Mouse (Mus musculus) forebrain, embryonic 11.5 days (tissue): ENCODE measurements around the gene Nmnat3. TPM values are rescaled to one million over a fixed set of nuclear protein-coding genes. Genes with fewer than 3 reads are reported as not detected.

Experiments used
- ATAC-seq: fragments of 200-750 bp; cut with Nextera tagmentation; replicated peaks from 2 replicates; pipeline ENCODE4 v1.8.0; 2017; ENCODE audit warnings: moderate TSS enrichment; ENCODE audit not compliant: low FRiP score
- DNase-seq: peaks from one replicate; pipeline ENCODE4 v3.0.0-alpha.2; 2017; ENCODE audit warnings: low spot score
- H3K27ac ChIP-seq: fragments of 300-500 bp; sonication (generic); 2 replicates; pipeline ENCODE4 v1.5.1; 2014; ENCODE audit warnings: low read depth, low read length
- H3K27me3 ChIP-seq: fragments of 300-500 bp; sonication (generic); 2 replicates; pipeline ENCODE4 v1.6.1; 2014; ENCODE audit warnings: mild to moderate bottlenecking, low read length, mixed read lengths; ENCODE audit not compliant: control insufficient read depth, insufficient read depth
- H3K36me3 ChIP-seq: fragments of 300-500 bp; sonication (generic); 2 replicates; pipeline ENCODE4 v1.6.1; 2014; ENCODE audit warnings: mild to moderate bottlenecking, low read length, moderate library complexity, mixed read lengths; ENCODE audit not compliant: control insufficient read depth, insufficient read depth
- H3K4me1 ChIP-seq: fragments of 300-500 bp; sonication (generic); replicated peaks from 2 replicates; pipeline ENCODE4 v1.6.1; 2014; ENCODE audit warnings: low read length, mixed read lengths; ENCODE audit not compliant: control insufficient read depth, insufficient read depth
- H3K4me2 ChIP-seq: fragments of 300-500 bp; sonication (generic); 2 replicates; pipeline ENCODE4 v1.6.1; 2014; ENCODE audit warnings: low read depth, mild to moderate bottlenecking, low read length, moderate library complexity, mixed read lengths; ENCODE audit not compliant: severe bottlenecking
- H3K4me3 ChIP-seq: fragments of 300-500 bp; sonication (generic); 2 replicates; pipeline ENCODE4 v1.5.1; 2014; ENCODE audit warnings: low read depth, low read length
- H3K9ac ChIP-seq: fragments of 300-500 bp; sonication (generic); 2 replicates; pipeline ENCODE4 v1.6.1; 2014; ENCODE audit warnings: low read length
- H3K9me3 ChIP-seq: fragments of 300-500 bp; sonication (generic); 2 replicates; pipeline ENCODE4 v1.6.1; 2016; ENCODE audit warnings: low read length, mixed read lengths; ENCODE audit not compliant: control insufficient read depth
- WGBS: fragments of 180-500 bp; shearing (Covaris S2); extraction: QIAGEN DNeasy Blood & Tissue Kit; methylation state at CpG from one replicate; pipeline ENCODE4 v1.1.7; 2014; 5-methylcytosine and 5-hydroxymethylcytosine counted together
- polyA plus RNA-seq: library from polyadenylated mRNA; unstranded; fragments of >200 nt; fragmentation: Nextera tagmentation; extraction: Ambion mirVana; gene quantifications from 2 replicates; pipeline ENCODE4 v1.2.1, GENCODE M21; 2014

Nmnat3 gene
- polyA plus RNA-seq, 1 experiment from 2014 or later = 3.7 TPM

DNA sequence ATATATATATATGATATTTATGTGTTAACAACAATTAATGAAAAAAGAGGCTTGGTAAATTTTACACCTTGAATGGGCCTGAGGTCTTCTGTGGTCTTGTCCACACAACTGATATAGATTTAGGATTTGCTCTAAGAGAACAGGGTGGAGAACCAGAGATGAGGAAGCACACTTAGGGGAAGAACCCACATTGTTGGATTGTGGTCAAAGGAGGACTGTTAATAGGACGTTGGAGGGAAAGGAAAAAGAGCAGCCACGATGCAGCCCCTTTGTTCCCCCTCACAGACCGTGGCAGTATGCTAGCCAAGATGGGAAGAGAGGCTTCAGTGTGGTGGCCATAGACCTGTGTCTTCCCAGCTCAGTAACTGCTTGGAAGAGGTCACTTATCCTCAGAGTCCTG lies 11.5 kb downstream of the Nmnat3 start:
- 68% methylated on average over 3 of the region's 3 CpGs for WGBS
- no peak overlapping the region for H3K9ac ChIP-seq
- no peak for DNase-seq

DNA sequence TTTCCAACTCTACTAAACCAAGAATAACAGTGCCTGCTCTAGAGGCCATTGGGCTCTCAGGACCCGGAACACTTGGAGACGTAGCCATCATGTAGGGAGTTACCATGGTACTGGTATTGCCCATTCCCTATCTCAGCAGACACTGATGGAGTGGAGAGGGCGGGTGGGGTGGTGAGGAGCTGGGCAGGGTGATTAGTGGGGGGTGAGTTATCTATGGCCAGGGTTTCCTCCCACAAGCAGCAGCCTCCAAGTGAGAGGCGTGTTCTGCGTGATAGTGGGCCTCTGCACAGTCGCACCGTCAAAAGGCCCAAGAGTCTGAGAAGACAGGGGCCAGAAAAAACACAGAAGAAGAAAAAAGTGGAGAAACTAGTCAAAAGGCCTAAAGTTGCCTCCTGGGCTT lies 12.0 kb downstream of the Nmnat3 start:
- WGBS = 93% methylated on average over 7 of the region's 7 CpGs
- no peak overlapping the region for H3K9ac ChIP-seq
- H3K27ac ChIP-seq = no peak overlapping the region
- no peak for ATAC-seq
- no peaks in the 10 kb centered on the region for H3K36me3 ChIP-seq
- no peak overlapping the region for H3K4me3 ChIP-seq
- H3K4me1 ChIP-seq = no peaks in the 10 kb centered on the region
- no peak overlapping the region for H3K4me2 ChIP-seq
- no peak for DNase-seq
- no peaks in the 10 kb centered on the region for H3K9me3 ChIP-seq
- no peaks in the 10 kb centered on the region for H3K27me3 ChIP-seq

More for the DNA sequence above, 11.5 kb downstream of the Nmnat3 start:
- H3K36me3 ChIP-seq = no peaks in the 10 kb centered on the region
- H3K4me3 ChIP-seq = no peak overlapping the region
- no peak overlapping the region for H3K4me2 ChIP-seq
- H3K27me3 ChIP-seq = no peaks in the 10 kb centered on the region
- no peaks in the 10 kb centered on the region for H3K9me3 ChIP-seq
- no peak overlapping the region for H3K27ac ChIP-seq
- no peak for ATAC-seq
- no peaks in the 10 kb centered on the region for H3K4me1 ChIP-seq

DNA sequence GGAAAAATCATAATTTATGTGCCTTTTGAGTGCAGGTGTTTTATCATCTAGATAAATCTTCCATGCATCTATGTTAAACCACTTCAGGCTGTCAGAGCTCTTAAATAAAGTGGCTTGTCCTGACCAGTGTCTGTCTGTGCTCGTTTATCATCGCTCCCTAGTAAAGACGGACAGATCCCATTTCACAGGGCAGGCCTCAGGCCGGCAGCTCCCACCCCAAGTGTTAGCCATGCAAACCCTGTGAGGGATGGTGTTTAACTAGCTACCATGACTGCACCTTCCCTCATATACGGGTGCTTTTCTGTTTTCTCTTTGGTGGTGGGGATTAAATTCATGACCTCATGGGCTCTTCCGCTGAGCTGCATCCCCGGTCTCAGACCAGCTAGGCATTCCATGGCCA lies 13.3 kb downstream of the Nmnat3 start:
- H3K27me3 ChIP-seq = no peaks in the 10 kb centered on the region
- H3K9ac ChIP-seq = no peak overlapping the region
- no peak overlapping the region for H3K4me2 ChIP-seq
- DNase-seq (no peak), ATAC-seq (no peak)
- H3K9me3 ChIP-seq = no peaks in the 10 kb centered on the region
- no peaks in the 10 kb centered on the region for H3K4me1 ChIP-seq
- H3K36me3 ChIP-seq = no peaks in the 10 kb centered on the region
- no peak overlapping the region for H3K27ac ChIP-seq
- no peak overlapping the region for H3K4me3 ChIP-seq
- 82% methylated on average over 7 of the region's 7 CpGs for WGBS

DNA sequence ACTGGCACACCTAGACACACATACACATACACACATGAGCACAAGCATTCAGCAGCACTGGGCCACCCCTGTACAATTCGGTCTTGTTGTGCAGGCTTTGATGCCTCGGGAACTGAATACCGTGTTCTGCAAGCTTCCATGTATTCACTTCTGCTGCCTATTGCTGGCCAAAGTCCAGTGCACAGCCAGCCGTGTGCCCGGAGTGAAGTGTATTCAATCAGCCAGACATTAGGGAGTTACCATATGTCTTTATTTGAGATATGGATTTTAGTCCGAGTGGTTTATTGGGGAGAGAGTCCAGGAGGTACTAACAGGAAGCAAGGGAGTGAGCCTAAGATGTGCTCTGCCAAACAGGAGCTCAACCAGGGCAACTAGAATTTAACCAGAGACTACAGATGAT lies 19.8 kb downstream of the Nmnat3 start:
- Histone ChIP-seq H3K9me3 (no peaks in the 10 kb centered on the region), H3K27me3 (no peaks in the 10 kb centered on the region), H3K9ac (no peak overlapping the region), H3K27ac (no peak overlapping the region), H3K4me3 (no peak overlapping the region), H3K4me2 (no peak overlapping the region), H3K36me3 (no peaks in the 10 kb centered on the region), H3K4me1 (no peaks in the 10 kb centered on the region)
- WGBS = 93% methylated on average over 6 of the region's 6 CpGs
- DNase-seq (no peak), ATAC-seq (no peak)

DNA sequence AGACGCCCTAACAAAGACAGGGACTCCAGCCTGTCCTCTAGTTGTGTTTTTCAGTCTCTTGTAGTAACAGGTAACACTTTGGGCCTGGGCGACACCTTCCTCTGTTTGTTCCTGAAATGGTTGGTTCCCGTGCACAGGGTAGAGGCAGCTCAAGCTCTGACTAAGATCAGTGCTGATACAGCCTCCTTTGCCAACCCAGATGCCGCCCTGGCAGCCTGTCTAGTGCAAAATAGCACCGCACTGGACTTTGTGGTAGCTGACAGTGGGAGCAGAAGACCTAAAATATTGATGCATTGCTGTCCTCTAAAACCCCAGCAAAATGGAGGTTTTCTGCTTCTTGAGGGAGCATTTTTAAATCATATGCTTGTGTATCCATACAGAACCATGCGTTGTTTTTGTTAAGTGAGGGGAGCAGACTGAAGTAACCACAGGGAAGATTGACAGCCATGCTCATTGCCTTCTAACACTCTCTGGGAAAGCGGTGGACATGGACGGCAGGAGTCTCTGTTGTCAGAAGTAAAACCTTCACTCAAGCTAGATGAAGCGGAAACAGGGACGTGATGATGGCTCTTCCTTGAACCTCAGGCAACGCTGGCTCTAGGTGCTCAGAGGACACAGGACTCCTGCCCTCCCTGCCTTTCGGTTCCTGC lies 24.2 kb downstream of the Nmnat3 start:
- no peak overlapping the region for H3K9ac ChIP-seq
- H3K4me1 ChIP-seq = no peaks in the 10 kb centered on the region
- no peak overlapping the region for H3K27ac ChIP-seq
- 81% methylated on average over 12 of the region's 12 CpGs for WGBS
- H3K9me3 ChIP-seq = no peaks in the 10 kb centered on the region
- no peaks in the 10 kb centered on the region for H3K27me3 ChIP-seq
- H3K36me3 ChIP-seq = no peaks in the 10 kb centered on the region
- no peak overlapping the region for H3K4me2 ChIP-seq
- DNase-seq (no peak), ATAC-seq (no peak)
- H3K4me3 ChIP-seq = no peak overlapping the region

DNA sequence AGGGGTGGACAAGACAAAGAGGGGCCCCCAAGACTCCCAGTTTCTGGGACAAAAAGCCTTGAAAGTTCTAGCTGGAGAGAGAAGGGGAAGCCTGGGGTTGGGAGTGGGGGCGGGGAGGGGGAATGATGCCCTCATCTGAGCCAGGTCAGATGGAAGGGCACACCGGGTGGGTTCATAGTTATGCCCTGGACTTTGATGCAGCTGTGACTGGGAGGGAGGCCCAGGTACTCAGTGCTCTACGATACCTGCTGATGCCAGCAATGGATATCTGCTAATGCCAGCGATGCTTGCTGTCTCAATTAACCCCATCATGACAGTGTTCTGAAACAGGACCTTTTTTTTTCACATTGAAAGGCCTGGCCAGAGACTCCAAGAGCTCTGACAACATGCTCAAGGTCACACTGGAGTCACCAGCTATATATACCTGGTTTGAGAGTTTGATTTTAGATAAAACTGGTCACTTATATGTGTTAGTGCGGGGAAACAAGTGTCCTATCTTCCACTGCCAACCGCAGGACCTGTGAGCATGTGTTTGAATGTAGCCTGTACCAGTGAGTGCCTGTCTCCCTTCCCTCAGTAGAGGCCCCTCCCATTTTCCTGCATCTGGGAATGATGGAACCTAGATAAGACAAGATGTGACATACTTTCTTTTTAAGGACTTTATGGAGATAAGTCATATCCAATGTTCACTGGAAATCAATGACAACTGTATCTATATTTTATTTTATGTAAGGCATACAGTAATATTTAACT lies 25.6 kb downstream of the Nmnat3 start:
- no peak for ATAC-seq
- Histone ChIP-seq H3K27me3 (no peaks in the 10 kb centered on the region), H3K4me3 (no peak overlapping the region), H3K27ac (no peak overlapping the region), H3K36me3 (no peaks in the 10 kb centered on the region), H3K4me2 (no peak overlapping the region), H3K4me1 (no peaks in the 10 kb centered on the region), H3K9me3 (no peaks in the 10 kb centered on the region), H3K9ac (no peak overlapping the region)
- DNase-seq = no peak
- WGBS = 84% methylated on average over 6 of the region's 6 CpGs

DNA sequence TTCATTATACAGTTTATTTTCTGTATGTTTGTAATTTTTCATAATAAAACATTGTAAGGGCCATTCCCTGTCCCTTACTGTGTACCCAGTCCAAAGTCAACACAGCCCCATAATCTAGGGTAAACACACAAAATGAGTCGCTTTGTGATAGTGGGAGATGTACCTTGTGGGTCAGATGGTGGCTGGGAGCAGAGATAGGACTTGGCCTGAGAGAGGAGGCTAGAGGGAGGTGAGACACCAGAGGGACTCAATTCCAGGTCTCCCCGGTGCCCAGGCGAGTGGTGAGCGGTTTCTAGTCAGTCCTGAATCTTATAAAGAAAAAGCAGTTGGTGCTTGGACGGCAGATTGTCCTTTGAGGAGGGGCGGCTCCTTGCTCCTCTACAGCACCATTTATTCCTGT lies 26.4 kb downstream of the Nmnat3 start:
- DNase-seq = no peak
- no peaks in the 10 kb centered on the region for H3K36me3 ChIP-seq
- WGBS = 86% methylated on average over 6 of the region's 6 CpGs
- no peaks in the 10 kb centered on the region for H3K9me3 ChIP-seq
- no peaks in the 10 kb centered on the region for H3K4me1 ChIP-seq
- ATAC-seq = no peak; the same call in 1 of the 2 replicates
- no peak overlapping the region for H3K27ac ChIP-seq
- H3K4me2 ChIP-seq = no peak overlapping the region
- H3K9ac ChIP-seq = no peak overlapping the region
- no peak overlapping the region for H3K4me3 ChIP-seq
- no peaks in the 10 kb centered on the region for H3K27me3 ChIP-seq

DNA sequence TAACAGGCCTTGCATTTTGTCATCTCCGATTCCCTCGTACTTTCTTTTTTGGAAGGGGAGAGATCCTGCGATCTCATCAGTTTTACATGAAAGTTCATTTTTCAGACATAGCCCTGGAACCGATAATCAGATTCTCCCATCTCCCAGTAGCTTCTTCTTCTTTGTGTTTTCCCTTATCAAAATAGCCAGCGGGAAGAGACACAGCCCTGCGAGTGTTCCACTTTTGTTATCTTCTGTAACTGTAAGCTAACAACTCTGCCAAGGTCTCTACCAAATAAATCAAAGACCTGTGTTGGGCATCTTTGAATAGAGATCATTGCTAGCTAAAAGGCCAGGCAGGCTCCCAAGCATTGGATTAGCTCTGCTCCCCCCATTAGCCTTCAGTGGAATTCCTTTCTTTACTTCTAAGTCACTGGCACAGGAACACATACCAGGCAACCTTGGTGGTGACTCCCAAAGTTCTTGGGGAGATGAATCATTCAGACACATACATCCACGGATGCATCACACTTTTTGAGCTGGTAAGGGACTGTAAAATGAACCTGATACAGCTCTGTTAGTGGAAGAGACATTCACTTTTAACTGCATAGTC lies 26.9 kb downstream of the Nmnat3 start:
- H3K4me2 ChIP-seq = no peak overlapping the region
- H3K27me3 ChIP-seq = no peaks in the 10 kb centered on the region
- DNase-seq (no peak), ATAC-seq (no peak)
- 90% methylated on average over 7 of the region's 7 CpGs for WGBS
- H3K4me3 ChIP-seq = no peak overlapping the region
- H3K27ac ChIP-seq = no peak overlapping the region
- no peaks in the 10 kb centered on the region for H3K36me3 ChIP-seq
- H3K9ac ChIP-seq = no peak overlapping the region
- H3K9me3 ChIP-seq = no peaks in the 10 kb centered on the region
- H3K4me1 ChIP-seq = no peaks in the 10 kb centered on the region
